In genomic region chr13:30902286-30902685, GRCm38 (mm10) we compare ENCODE assay signal across 9 mouse cellular contexts. TPM values are rescaled to one million over a fixed set of nuclear protein-coding genes. Genes with fewer than 3 reads are reported as not detected.
"Had no signal": no experiment of that assay in that cellular context is flagged by ENCODE, and none has a peak within 500 bp of the region (broad histone marks: within the 10 kb centered on the region; RNA-seq: fewer than 3 reads in every experiment).

No protein-coding gene starts in this region.

- ATAC-seq: liver, embryonic 12.5 days; midbrain, embryonic 13.5 days had no signal

- H3K27me3 ChIP-seq: limb, embryonic 15.5 days; liver, embryonic 12.5 days; midbrain, embryonic 13.5 days; stomach, embryonic 15.5 days had no signal

- H3K4me1 ChIP-seq: limb, embryonic 15.5 days; liver, embryonic 12.5 days; midbrain, embryonic 13.5 days; stomach, embryonic 15.5 days had no signal

- H3K9ac ChIP-seq: limb, embryonic 15.5 days; liver, embryonic 12.5 days; lung, embryonic 14.5 days; midbrain, embryonic 13.5 days; stomach, embryonic 15.5 days had no signal

- H3K4me3 ChIP-seq: limb, embryonic 15.5 days; liver, embryonic 12.5 days; midbrain, embryonic 13.5 days; stomach, embryonic 15.5 days had no signal

- DNase-seq: kidney, postnatal 14 days; right cerebral cortex, postnatal 14 days had no signal

- H3K27ac ChIP-seq: limb, embryonic 15.5 days; liver, embryonic 12.5 days; midbrain, embryonic 13.5 days; stomach, embryonic 15.5 days had no signal

- H3K9me3 ChIP-seq: limb, embryonic 15.5 days; liver, embryonic 12.5 days; midbrain, embryonic 13.5 days; stomach, embryonic 15.5 days had no signal

- H3K4me2 ChIP-seq: limb, embryonic 15.5 days; liver, embryonic 12.5 days; lung, embryonic 14.5 days; midbrain, embryonic 13.5 days; stomach, embryonic 15.5 days had no signal

RNA-seq across cellular contexts. Expression of gene Hus1b, which starts 45.3 kb away (rescaled TPM):
- polyA plus RNA-seq: limb, embryonic 11.5 days; limb, embryonic 15.5 days; midbrain, embryonic 13.5 days; midbrain, postnatal 0 days had no signal
